ENCODE assay signal across 12 mouse cellular contexts in the genomic region with DNA sequence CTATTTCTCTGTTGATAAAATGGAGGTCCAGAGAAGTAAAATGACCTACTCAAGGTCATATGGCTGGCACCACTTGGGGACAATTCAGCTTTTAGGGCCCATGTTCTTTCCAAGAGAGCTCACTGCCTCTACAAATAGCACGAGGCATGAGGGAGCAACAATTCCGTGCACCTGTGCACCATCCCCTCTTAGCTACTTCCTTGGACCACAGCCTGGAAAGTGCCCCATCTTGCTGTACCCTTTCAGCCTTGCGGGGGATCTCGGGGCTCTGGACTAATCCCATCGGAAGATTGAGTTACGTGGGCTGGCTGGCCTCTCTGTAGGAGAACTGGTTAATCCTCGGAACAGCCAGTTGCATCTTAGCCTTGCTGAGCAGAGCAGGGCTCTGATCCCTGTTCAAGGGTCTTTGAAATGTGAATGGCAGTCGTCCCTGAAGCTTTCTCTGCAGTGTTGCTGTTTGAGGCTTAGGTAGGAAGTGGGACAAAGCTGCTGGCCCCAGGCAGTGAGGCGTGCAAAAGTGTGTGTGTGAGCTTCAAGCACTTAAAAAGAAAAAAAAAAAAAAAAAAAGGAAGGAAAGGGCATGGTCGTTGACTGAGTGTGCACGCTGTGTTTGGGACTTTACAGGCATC.
A peak's percentile ranks its signal among the peaks of the same experiment; 100 is the strongest.
DNase-seq lines count a peak whose midpoint lies in the region; ATAC-seq lines count a peak whose summit lies in the region.
"Had no signal": no experiment of that assay in that cellular context is flagged by ENCODE, and none has a peak within 500 bp of the region (broad histone marks: within the 10 kb centered on the region; RNA-seq: fewer than 3 reads in every experiment).

No protein-coding gene starts in this region.

- no peak overlapping the region for H3K4me2 ChIP-seq in kidney, embryonic 16.5 days (replicated peaks; ENCODE audit: low read depth, low read length)
- no peak overlapping the region for H3K4me2 ChIP-seq in limb, embryonic 11.5 days (ENCODE audit: low read depth, severe bottlenecking)
- H3K4me2 ChIP-seq: limb, embryonic 15.5 days had no signal

- no peak overlapping the region for H3K9ac ChIP-seq in kidney, embryonic 16.5 days (replicated peaks; ENCODE audit: low read length)
- H3K9ac ChIP-seq in limb, embryonic 11.5 days (ENCODE audit: low read length): no peak overlapping the region
- H3K9ac ChIP-seq: limb, embryonic 15.5 days had no signal

- no peaks in the 10 kb centered on the region for H3K36me3 ChIP-seq in kidney, embryonic 16.5 days (ENCODE audit: insufficient read depth, low read length)
- no peaks in the 10 kb centered on the region for H3K36me3 ChIP-seq in limb, embryonic 11.5 days (ENCODE audit: control insufficient read depth, insufficient read depth, low read length)
- H3K36me3 ChIP-seq: limb, embryonic 15.5 days had no signal

- no peak overlapping the region for H3K4me3 ChIP-seq in kidney, embryonic 16.5 days (ENCODE audit: low read length)
- no peak overlapping the region for H3K4me3 ChIP-seq in limb, embryonic 11.5 days (ENCODE audit: low read depth, low read length)
- H3K4me3 ChIP-seq: limb, embryonic 15.5 days had no signal

- no peaks in the 10 kb centered on the region for H3K27me3 ChIP-seq in kidney, embryonic 16.5 days (ENCODE audit: insufficient read depth, low read length)
- no peaks in the 10 kb centered on the region for H3K27me3 ChIP-seq in limb, embryonic 11.5 days (ENCODE audit: control insufficient read depth, insufficient read depth, low read length)
- H3K27me3 ChIP-seq: limb, embryonic 15.5 days had no signal

- H3K9me3 ChIP-seq in kidney, embryonic 16.5 days (ENCODE audit: low read length): no peaks in the 10 kb centered on the region
- no peaks in the 10 kb centered on the region for H3K9me3 ChIP-seq in limb, embryonic 11.5 days (ENCODE audit: control insufficient read depth, low read length)
- H3K9me3 ChIP-seq: limb, embryonic 15.5 days had no signal

- ATAC-seq in kidney, embryonic 16.5 days (ENCODE audit: low FRiP score, low TSS enrichment): peak; percentile 49; the same call in 1 of the 2 replicates
- peak; percentile 47; the same call in 1 of the 2 replicates for ATAC-seq in limb, embryonic 11.5 days (ENCODE audit: insufficient number of reproducible peaks, low FRiP score, low TSS enrichment, low read depth)

- peak overlapping the region; percentile 56 for H3K27ac ChIP-seq in kidney, embryonic 16.5 days (ENCODE audit: low read length)
- H3K27ac ChIP-seq in limb, embryonic 11.5 days (replicated peaks; ENCODE audit: low read depth, low read length): no peak overlapping the region
- H3K27ac ChIP-seq: limb, embryonic 15.5 days had no signal

- DNase-seq in embryo, embryonic 10 days (ENCODE audit: low spot score): peak; percentile 45
- DNase-seq in embryo, embryonic 9.5 days (ENCODE audit: extremely low spot score): no peak
- no peak for DNase-seq in kidney, postnatal 10 days
- DNase-seq in R1 (ENCODE audit: low read depth, low spot score): peak; percentile 29
- no peak for DNase-seq in limb, embryonic 11.5 days (ENCODE audit: low spot score)
- DNase-seq in urinary bladder, postnatal 25 days (ENCODE audit: low spot score): no peak
- no peak for DNase-seq in adrenal gland, adult 18-20 months (ENCODE audit: low spot score in 2 of 2)
- DNase-seq: adrenal gland, adult 8-10 months; cerebellum, adult 2 months; layer of hippocampus, adult 9-11 months had no signal

- H3K4me1 ChIP-seq in kidney, embryonic 16.5 days (ENCODE audit: insufficient read depth, low read length): peaks cover 18% of the 10 kb centered on the region
- peaks cover 13% of the 10 kb centered on the region for H3K4me1 ChIP-seq in limb, embryonic 11.5 days (ENCODE audit: control insufficient read depth, insufficient read depth, low read length)

- WGBS in kidney, embryonic 16.5 days: 30% methylated on average over 11 of the region's 11 CpGs
- WGBS in limb, embryonic 11.5 days: 24% methylated on average over 11 of the region's 11 CpGs

Comparison
In these comparisons a context has a peak if more than half of its experiments do, and no peak if none do; other contexts are left out.
1. DNase-seq: peak in embryo, embryonic 10 days (single experiment) and R1 (single experiment); none in embryo, embryonic 9.5 days (single experiment), kidney, postnatal 10 days (single experiment), limb, embryonic 11.5 days (single experiment), urinary bladder, postnatal 25 days (single experiment) and adrenal gland, adult 18-20 months (0 of 2).